Mouse (Mus musculus): Measurements from ENCODE around the gene Abraxas1. TPM values are rescaled to one million over a fixed set of nuclear protein-coding genes. Genes with fewer than 3 reads are reported as not detected.

The Abraxas1 gene
- polyA plus RNA-seq, 1 experiment: 9.6 TPM

GRCm38 (mm10) chr5:100853963-100854362, 33.2 kb upstream of the Abraxas1 start:
- TF ChIP-seq CTCF (IDR thresholded peaks at IDR 0.05; ENCODE audit: extremely low read depth, insufficient read depth, low read length) (no peak), POLR2A (IDR thresholded peaks at IDR 0.05; ENCODE audit: extremely low read depth, insufficient read depth, low read length) (no peak)
- H3K27ac ChIP-seq (ENCODE audit: insufficient read depth, low read length): no peak overlapping the region
- H3K4me1 ChIP-seq (ENCODE audit: control insufficient read depth, insufficient read depth, low read length): no peaks in the 10 kb centered on the region
- H3K4me3 ChIP-seq (ENCODE audit: insufficient read depth, low read length): no peak overlapping the region

GRCm38 (mm10) chr5:100847143-100847542, 26.4 kb upstream of the Abraxas1 start:
- peak overlapping the region; percentile 82; the same call in 1 of the 2 replicates for H3K4me3 ChIP-seq (ENCODE audit: insufficient read depth, low read length)

DNA sequence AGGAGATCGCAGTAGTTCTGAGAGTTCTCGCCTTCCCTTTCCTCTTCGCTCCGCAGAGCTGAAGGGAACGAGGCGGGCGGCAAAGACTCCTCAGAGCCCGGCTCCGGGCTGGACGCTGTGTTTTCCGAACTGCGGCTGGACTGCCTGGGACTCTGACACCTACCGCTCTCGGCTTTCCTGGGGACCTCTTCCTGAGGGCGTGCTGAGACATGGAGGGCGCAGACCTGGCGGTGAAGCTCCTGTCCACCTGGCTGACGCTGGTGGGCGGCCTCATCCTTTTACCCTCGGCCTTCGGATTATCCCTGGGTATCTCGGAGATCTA, 25.8 kb upstream of the Abraxas1 start:
- TF ChIP-seq POLR2A (IDR thresholded peaks at IDR 0.05; ENCODE audit: extremely low read depth, insufficient read depth, low read length) (no peak), CTCF (IDR thresholded peaks at IDR 0.05; ENCODE audit: extremely low read depth, insufficient read depth, low read length) (no peak)
- H3K27ac ChIP-seq (ENCODE audit: insufficient read depth, low read length): no peak overlapping the region
- peak overlapping the region; percentile 82 for H3K4me3 ChIP-seq (ENCODE audit: insufficient read depth, low read length)
- no peaks in the 10 kb centered on the region for H3K4me1 ChIP-seq (ENCODE audit: control insufficient read depth, insufficient read depth, low read length)

More at GRCm38 (mm10) chr5:100847143-100847542, 26.4 kb upstream of the Abraxas1 start:
- TF ChIP-seq POLR2A (IDR thresholded peaks at IDR 0.05; ENCODE audit: extremely low read depth, insufficient read depth, low read length) (no peak), CTCF (IDR thresholded peaks at IDR 0.05; ENCODE audit: extremely low read depth, insufficient read depth, low read length) (no peak)
- no peak overlapping the region for H3K27ac ChIP-seq (ENCODE audit: insufficient read depth, low read length)
- H3K4me1 ChIP-seq (ENCODE audit: control insufficient read depth, insufficient read depth, low read length): no peaks in the 10 kb centered on the region

- H3K4me3 ChIP-seq (ENCODE audit: insufficient read depth, low read length): peak overlapping the region; percentile 82
- no peaks in the 10 kb centered on the region for H3K4me1 ChIP-seq (ENCODE audit: control insufficient read depth, insufficient read depth, low read length)
- TF ChIP-seq CTCF (IDR thresholded peaks at IDR 0.05; ENCODE audit: extremely low read depth, insufficient read depth, low read length) (no peak), POLR2A (IDR thresholded peaks at IDR 0.05; ENCODE audit: extremely low read depth, insufficient read depth, low read length) (no peak)
- H3K27ac ChIP-seq (ENCODE audit: insufficient read depth, low read length): no peak overlapping the region
These were observed 25.3 kb upstream of the Abraxas1 start for GRCm38 (mm10) chr5:100845848-100846598.

GRCm38 (mm10) chr5:100845485-100845847, 24.7 kb upstream of the Abraxas1 start, which contains the start of gene Gpat3:
Gene Gpat3 (plus strand): TSS chr5:100845713.
- Histone ChIP-seq H3K27ac (ENCODE audit: insufficient read depth, low read length) (no peak within 1 kb of the TSS), H3K4me1 (ENCODE audit: control insufficient read depth, insufficient read depth, low read length) (no peaks in the 10 kb centered on the region), H3K4me3 (ENCODE audit: insufficient read depth, low read length) (peak within 1 kb of the TSS; percentile 82)
- no peak for TF ChIP-seq POLR2A (IDR thresholded peaks at IDR 0.05; ENCODE audit: extremely low read depth, insufficient read depth, low read length)
- no peak for TF ChIP-seq CTCF (IDR thresholded peaks at IDR 0.05; ENCODE audit: extremely low read depth, insufficient read depth, low read length)

- no peaks in the 10 kb centered on the region for H3K4me1 ChIP-seq (ENCODE audit: control insufficient read depth, insufficient read depth, low read length)
- TF ChIP-seq POLR2A (IDR thresholded peaks at IDR 0.05; ENCODE audit: extremely low read depth, insufficient read depth, low read length): no peak
- TF ChIP-seq CTCF (IDR thresholded peaks at IDR 0.05; ENCODE audit: extremely low read depth, insufficient read depth, low read length): no peak
- H3K27ac ChIP-seq (ENCODE audit: insufficient read depth, low read length): no peak overlapping the region
- no peak overlapping the region for H3K4me3 ChIP-seq (ENCODE audit: insufficient read depth, low read length)
These were observed 23.7 kb upstream of the Abraxas1 start for GRCm38 (mm10) chr5:100844485-100844884.

DNA sequence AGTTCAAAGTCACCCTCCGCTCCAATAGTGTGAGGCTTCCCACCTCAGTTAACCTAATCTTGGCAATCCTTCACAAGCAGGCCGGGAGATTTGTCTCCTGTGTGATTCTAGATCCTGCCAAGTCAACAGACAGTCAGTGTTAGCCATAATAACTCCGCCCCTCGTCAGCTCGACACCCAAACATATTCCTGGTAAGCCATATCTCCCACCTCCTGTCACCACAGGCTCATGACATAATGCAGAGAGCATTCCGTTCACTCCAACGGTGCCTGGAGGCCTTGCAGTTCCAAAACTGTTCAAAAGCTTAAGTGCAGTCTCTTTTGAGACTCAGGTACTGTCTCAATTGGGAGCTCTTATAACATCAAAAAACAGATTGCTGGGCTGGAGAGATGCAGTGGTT, 17.1 kb upstream of the Abraxas1 start:
- no peak overlapping the region for H3K27ac ChIP-seq (ENCODE audit: insufficient read depth, low read length)
- TF ChIP-seq POLR2A (IDR thresholded peaks at IDR 0.05; ENCODE audit: extremely low read depth, insufficient read depth, low read length) (no peak), CTCF (IDR thresholded peaks at IDR 0.05; ENCODE audit: extremely low read depth, insufficient read depth, low read length) (no peak)
- no peaks in the 10 kb centered on the region for H3K4me1 ChIP-seq (ENCODE audit: control insufficient read depth, insufficient read depth, low read length)
- H3K4me3 ChIP-seq (ENCODE audit: insufficient read depth, low read length): no peak overlapping the region

- Histone ChIP-seq H3K4me3 (ENCODE audit: insufficient read depth, low read length) (no peak overlapping the region), H3K27ac (ENCODE audit: insufficient read depth, low read length) (no peak overlapping the region), H3K4me1 (ENCODE audit: control insufficient read depth, insufficient read depth, low read length) (no peaks in the 10 kb centered on the region)
- TF ChIP-seq POLR2A (IDR thresholded peaks at IDR 0.05; ENCODE audit: extremely low read depth, insufficient read depth, low read length): no peak
- no peak for TF ChIP-seq CTCF (IDR thresholded peaks at IDR 0.05; ENCODE audit: extremely low read depth, insufficient read depth, low read length)
These were observed 15.2 kb upstream of the Abraxas1 start for GRCm38 (mm10) chr5:100835862-100836538.

DNA sequence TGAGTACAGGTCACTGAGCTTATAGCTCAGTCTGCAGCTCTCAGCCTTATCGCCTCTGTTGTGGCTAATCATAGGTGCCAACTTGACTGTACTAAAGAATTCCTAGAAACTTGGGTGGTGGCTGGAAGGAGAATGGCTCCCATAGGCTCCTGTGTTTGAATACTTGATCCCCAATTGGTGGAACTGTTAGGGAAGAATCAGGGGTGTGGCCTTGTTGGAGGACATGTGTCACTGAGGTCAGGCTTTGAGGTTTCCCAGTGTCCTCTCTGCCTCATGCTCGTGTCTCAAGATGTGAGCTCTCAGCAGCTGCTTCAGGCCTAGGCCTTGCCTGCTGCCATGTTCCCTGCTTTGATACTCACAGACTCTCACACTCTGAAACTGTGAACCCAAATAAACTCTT, 13.1 kb upstream of the Abraxas1 start:
- TF ChIP-seq CTCF (IDR thresholded peaks at IDR 0.05; ENCODE audit: extremely low read depth, insufficient read depth, low read length): no peak
- no peak for TF ChIP-seq POLR2A (IDR thresholded peaks at IDR 0.05; ENCODE audit: extremely low read depth, insufficient read depth, low read length)
- Histone ChIP-seq H3K27ac (ENCODE audit: insufficient read depth, low read length) (no peak overlapping the region), H3K4me3 (ENCODE audit: insufficient read depth, low read length) (no peak overlapping the region), H3K4me1 (ENCODE audit: control insufficient read depth, insufficient read depth, low read length) (no peaks in the 10 kb centered on the region)

DNA sequence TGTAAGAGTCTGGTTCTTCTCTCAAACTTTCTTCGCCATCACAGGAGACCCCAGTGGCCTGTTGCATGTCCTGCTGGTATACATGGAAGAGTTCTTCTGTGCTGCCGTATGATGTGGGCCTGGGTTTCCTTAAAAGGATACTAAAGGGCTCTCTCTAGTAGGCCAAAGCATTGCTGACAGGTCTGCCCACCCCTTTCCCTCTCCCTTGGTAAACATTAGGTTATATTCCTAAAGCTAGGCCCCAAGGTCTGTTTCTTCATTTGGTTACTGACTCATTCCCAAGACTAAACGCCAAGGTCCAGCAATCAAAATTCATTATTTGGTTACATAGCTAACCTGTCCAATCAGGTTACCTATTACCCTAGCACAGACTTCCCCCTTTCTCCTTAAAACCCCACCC, 11.9 kb upstream of the Abraxas1 start:
- Histone ChIP-seq H3K27ac (ENCODE audit: insufficient read depth, low read length) (no peak overlapping the region), H3K4me1 (ENCODE audit: control insufficient read depth, insufficient read depth, low read length) (no peaks in the 10 kb centered on the region), H3K4me3 (ENCODE audit: insufficient read depth, low read length) (no peak overlapping the region)
- TF ChIP-seq POLR2A (IDR thresholded peaks at IDR 0.05; ENCODE audit: extremely low read depth, insufficient read depth, low read length): no peak
- no peak for TF ChIP-seq CTCF (IDR thresholded peaks at IDR 0.05; ENCODE audit: extremely low read depth, insufficient read depth, low read length)
